Mouse (Mus musculus): ENCODE data around the gene Tle6. TPM values are rescaled to one million over a fixed set of nuclear protein-coding genes. Genes with fewer than 3 reads are reported as not detected.
A peak's percentile ranks its signal among the peaks of the same experiment; 100 is the strongest.

The Tle6 gene
- polyA plus RNA-seq, 2 experiments from 2014 or later, result 0.89 TPM; not detected in 1

DNA sequence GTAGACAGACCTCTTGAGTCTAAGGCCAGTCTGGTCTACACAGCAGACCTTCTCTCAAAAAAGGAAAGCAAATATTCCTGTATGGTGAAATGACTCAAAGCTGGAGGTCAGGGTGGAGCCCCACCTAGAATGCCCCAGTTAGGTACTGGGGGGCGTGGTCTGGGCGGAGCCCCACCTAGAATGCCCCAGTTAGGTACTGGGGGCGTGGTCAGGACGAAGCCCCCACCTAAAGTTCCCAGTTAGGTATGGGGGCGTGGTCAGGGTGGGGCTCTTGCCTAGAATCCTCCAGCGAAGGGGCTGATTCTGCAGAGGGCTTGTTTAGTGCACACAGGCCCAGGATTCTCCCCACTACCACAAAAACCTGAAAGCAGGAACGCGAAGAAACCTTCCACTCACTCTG is 22.6 kb upstream of the Tle6 start:
- ATAC-seq, result no peak

- no peak for ATAC-seq
Observed at GRCm38 (mm10) chr10:81620786-81621185, 19.9 kb upstream of the Tle6 start.

DNA sequence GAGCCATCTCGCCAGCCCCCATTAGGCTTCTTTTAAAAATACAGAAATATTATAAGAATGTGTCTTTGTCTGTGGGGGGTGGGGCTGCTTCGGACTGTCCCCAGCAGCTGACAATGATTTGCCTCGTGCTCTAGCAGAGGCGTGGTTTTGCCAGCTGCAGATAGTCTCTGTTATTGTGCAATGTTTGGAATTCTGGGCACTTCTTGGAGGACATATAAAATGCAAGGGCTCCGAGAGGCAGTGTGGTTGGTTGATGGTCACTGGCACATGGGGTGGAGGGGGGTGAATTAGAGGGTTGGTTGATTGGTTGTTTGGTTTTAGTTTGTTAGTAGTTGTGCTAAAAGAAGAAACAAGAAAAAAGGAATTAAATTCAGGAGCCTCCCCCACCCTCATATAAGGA is 19.1 kb upstream of the Tle6 start:
- no peak for ATAC-seq

- no peak for ATAC-seq
Observed at GRCm38 (mm10) chr10:81615486-81615885, 14.6 kb upstream of the Tle6 start.

DNA sequence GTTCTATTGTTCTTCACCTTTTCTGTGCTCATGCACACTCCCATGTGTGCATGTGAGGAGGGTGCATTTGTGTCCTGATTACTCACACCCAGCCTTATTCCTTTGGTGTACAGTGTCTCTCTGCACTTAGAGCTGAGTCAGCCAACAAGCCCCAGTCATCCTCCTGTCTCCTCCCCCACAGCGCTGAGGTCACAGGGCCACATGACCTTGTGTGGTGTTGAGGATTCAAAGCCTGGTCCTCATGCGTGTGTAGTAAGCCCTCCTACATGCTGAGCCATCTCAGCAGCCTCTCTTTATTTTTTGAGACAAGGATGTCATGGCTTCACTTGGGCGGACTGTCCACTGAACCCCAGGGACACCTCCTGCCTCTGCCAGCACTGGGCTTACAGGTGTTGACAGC is 11.9 kb upstream of the Tle6 start:
- no peak for ATAC-seq

DNA sequence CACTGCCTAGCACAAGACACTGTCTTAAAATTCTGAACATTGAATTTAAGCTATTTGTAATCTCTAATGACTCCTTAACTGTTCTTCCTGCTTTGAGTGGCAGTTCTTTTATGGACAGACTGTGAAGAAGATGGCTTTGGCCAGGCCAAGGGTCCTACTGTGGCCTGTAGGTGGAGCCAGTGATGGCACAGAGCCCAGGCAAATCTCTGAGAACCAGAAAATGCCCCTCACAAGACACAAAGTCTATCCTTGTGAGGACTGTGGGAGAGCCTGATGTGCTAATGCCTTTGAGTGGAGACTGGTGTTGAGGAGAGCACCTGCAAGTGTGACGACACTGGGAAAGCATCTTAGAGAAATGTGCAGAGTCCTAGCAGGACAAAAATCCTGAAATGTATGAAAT is 7.4 kb upstream of the Tle6 start:
- no peak for ATAC-seq

- ATAC-seq, result peak; percentile 83
Observed at GRCm38 (mm10) chr10:81605974-81606751, 5.3 kb upstream of the Tle6 start, which contains the start of gene BC025920. BC025920 (plus strand) TSS chr10:81606270.

DNA sequence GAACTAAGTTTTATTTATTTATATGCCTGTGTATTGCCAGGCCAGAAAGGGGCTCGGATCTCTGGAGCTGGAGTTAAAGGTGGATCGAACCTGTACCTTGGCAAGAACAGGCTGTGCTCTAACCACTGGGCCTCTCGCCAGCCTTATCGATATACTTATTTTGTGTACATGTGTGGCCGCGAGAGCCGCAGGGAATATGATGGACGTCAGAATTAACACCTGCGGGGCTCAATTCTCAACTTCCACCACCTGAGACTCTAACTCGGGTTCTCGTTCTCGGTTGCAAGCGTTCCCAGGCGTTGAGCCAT is 4.7 kb upstream of the Tle6 start:
- ATAC-seq, result no peak

GRCm38 (mm10) chr10:81604968-81605665 is 4.2 kb upstream of the Tle6 start:
- ATAC-seq, result peak; percentile 38

DNA sequence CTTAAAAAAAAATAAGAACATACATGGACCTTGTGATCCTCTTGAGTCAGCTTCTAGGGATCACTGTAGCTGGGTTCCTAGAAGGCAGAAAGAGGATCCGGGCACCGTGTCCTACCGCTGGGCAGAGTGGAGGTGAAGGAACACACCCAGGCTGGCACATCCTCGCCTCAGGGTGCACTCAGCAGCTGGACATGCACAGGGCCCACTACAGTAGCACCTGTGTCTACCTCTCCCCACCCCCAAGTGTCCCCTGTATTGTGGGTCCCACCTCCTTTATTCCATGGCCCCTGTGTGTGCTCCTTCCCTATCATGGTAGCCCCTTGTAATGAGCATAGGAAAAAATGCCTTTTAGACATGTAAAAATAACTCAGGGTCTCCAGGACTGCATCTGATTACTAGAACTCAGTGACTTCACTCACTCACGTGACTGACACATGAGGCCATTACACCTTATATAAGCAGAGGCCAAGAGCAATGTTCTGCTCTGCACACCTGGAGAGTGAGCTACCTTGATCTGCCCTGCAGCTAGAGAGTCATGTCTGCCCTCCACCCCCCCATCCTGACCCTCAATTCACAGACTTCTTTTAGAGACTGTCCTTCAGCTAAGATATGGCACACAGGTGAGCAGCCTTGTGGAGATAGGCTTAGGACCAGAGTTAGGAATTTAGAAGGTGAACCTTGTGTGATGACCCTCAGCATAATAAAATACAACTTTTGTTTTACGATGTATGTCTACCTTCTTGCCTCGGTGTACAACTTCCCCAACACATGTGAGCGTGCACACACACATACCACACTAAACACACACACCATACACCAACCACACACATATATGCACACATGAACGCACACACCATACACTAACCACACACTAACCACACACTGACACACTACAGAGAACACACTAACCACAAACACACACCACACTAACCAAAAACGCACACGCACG is 3.4 kb upstream of the Tle6 start:
- no peak for ATAC-seq

GRCm38 (mm10) chr10:81602741-81603151 is 1.9 kb upstream of the Tle6 start:
- peak; percentile 45 for ATAC-seq

GRCm38 (mm10) chr10:81601396-81601905 is 578 bp upstream of the Tle6 start:
- no peak for ATAC-seq

DNA sequence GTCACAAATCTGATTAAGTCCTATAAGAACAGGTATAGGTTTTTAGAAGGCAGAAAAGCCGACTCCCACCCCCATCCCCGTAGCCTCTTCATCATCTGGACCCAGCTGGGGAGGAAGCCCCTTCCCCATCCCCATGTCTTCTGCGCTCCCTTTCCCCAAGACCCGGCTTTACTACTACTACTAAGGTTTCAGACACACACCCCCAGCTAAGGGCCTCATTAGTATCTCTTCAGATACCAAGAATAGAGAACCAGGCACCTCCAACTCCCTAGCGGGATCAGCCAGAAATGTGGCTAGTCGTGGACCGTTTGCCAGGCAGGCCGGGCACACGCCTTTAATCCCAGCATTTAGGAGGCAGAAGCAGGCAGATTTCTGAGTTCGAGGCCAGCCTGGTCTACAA is 777 bp downstream of the Tle6 start:
- no peak for ATAC-seq

DNA sequence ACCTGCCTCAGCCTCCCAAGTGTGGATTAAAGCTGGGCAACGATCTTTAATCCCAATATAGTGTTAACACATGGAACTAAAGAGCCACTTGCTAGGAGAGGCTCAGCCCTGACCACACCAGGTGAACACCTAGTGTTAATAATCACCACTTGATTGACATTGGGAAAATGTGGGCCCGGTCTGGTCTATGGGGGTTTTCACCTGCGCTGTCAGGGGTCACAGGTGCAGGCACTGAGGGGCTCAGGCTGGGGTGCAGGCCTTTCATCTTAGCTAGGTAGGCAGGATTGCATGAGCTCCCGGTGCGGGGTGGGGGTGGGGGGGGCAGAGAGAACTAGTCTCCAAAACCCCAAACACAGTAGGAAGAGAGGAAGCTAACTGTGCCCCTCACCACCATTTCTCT is 1.2 kb downstream of the Tle6 start:
- ATAC-seq, result no peak

DNA sequence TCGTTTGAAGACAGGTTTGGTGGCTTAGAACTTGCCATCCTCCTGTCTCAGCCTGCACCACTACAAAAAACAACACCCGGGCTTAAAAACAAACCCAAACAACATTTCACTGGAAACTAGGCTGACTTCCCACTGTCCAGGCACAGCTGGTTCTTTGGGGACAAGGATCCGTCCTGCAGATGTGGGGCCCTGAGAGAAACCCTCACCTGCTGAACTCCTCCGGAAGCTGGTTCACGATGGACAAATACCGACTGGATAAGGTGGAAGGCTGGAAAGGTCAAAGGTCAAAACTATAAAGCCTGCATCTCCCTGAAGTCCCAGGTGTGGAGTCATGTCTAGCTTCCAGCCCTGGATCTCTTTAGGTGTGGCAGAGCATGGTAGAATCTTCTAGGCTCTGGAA is 2.0 kb downstream of the Tle6 start:
- ATAC-seq, result no peak

DNA sequence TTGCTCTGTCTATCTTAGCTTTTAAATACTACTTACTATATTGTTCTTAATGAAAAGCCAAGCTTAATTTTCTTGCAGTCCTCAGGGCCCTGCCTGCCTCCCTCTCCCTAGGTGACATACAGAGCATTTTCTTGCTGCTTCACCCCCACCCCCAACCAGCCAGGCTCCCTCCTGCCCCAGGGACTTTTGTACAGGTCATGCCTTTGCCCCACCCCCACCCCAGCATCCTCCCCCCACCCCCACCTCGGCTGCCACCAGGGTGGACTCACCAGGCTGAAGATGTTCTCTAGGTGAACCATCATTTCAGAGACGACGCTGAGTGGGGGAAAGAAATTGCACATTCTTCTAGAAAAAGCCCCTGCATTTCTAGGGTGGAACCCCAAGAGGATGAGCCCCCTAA is 2.5 kb downstream of the Tle6 start:
- ATAC-seq, result no peak

GRCm38 (mm10) chr10:81597137-81597950 is 3.5 kb downstream of the Tle6 start:
- no peak for ATAC-seq

GRCm38 (mm10) chr10:81596611-81597010 is 4.3 kb downstream of the Tle6 start:
- no peak for ATAC-seq

- no peak for ATAC-seq
Observed at GRCm38 (mm10) chr10:81595599-81595998, 5.3 kb downstream of the Tle6 start.

DNA sequence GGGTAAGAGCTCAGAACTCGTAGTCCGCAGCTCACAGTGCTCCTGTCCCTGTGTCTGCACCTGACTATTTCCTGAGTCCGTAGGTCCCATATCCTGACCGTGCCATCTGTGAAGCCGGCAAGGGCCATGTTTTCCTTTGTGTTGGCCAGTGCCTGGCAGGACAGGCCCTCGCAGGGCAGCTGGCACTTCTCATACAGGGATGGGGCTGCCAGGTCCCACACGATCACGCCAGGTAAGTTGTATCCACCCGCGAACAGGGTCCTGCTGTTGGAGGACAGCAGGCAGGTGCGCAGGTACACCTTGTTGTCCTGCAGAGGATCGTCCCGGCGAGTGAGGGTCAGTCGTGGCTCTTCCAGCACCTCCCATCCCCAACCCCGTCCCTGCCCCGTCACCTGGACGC is 6.9 kb downstream of the Tle6 start:
- no peak for ATAC-seq

- no peak for ATAC-seq
Observed at GRCm38 (mm10) chr10:81593223-81593622, 7.7 kb downstream of the Tle6 start.

- ATAC-seq, result no peak
Observed at GRCm38 (mm10) chr10:81592631-81593030, 8.2 kb downstream of the Tle6 start.
